Mouse (Mus musculus): ENCODE results near the gene Aspdh. TPM values are rescaled to one million over a fixed set of nuclear protein-coding genes. Genes with fewer than 3 reads are reported as not detected.

Aspdh gene
- total RNA-seq, 1 experiment from 2014 or later = not detected

- no peak for ATAC-seq (ENCODE audit: extremely low read depth, insufficient number of reproducible peaks, low FRiP score, poor library complexity, severe bottlenecking)
Observed at GRCm38 (mm10) chr7:44444886-44445527, 20.2 kb upstream of the Aspdh start.

- ATAC-seq (ENCODE audit: extremely low read depth, insufficient number of reproducible peaks, low FRiP score, poor library complexity, severe bottlenecking) = no peak
Observed at GRCm38 (mm10) chr7:44445528-44445923, 19.7 kb upstream of the Aspdh start.

DNA sequence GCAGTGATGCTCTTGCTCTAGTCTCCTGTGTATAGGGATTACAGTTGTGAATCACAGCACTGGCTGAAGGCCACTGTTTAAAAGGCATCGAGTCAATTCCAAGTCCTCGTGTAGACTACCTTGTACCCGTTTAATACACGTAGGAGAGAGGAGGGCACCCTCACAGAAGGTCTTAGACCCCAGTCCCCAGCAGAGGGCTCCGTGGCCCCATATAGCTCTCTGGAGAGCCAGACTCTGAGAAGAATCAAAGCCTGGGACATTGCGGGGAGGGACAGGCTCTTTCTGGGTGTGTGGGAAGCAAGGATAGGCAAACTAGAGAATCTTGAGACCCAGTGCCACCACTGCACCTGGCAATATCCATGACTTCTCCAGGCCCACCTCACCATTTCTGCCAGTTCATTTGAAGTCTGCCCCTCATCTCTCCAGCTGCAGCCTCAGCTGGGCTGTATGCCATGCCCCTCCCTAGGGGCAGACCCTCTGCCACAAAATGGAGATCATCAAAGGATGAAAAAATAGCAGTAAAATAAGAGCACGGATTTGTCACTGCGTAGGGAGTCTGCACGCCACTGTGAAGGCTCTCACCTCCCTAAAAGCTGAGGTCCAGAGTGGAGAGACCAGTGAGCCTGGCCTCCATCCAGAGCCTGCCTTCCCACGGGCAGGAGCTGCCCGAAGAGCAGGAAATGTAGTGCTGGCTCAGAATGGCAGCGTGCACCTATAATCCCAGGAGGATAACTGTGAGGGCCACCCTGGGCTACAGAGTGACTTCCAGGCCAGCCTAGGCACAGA lies 18.9 kb upstream of the Aspdh start:
- ATAC-seq (ENCODE audit: extremely low read depth, insufficient number of reproducible peaks, low FRiP score, poor library complexity, severe bottlenecking) = no peak

DNA sequence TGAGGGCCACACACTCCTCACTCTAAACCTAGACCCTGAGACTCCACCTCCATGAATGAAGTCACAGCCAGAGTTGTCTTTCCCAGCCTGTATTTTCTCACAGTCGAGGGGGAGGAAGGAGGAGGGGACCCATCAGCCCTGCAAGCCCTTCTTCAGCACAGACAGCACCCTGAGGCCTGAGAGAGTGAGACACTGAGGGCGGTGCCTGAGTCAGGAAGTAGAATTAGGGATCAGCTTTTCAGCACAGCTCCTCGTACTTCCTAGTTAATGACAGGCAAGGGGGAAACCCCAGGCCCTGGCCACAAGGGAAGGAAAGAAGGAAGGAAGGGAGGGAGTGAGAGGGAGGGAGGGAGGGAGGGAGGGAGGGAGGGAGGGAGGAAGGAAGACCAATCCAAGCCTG lies 11.9 kb upstream of the Aspdh start:
- no peak for ATAC-seq (ENCODE audit: extremely low read depth, insufficient number of reproducible peaks, low FRiP score, poor library complexity, severe bottlenecking)

DNA sequence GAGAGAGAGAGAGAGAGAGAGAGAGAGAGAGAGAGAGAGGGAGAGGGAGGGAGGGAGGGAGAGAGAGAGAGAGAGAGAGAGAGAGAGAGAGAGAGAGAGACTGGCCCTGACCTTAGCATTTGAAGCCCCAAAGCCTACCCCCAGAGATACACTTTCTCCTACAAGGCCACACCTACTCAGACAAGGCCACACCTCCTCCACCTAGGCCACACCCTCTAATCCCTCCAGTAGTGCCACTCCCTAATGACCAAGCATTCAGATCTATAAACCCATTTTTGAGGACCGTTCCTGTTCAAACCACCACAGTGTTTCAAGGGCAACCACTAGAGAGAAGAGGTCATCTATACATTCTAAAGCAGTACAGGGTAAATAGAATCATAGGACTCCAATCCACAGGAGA lies 8.9 kb upstream of the Aspdh start:
- no peak for ATAC-seq (ENCODE audit: extremely low read depth, insufficient number of reproducible peaks, low FRiP score, poor library complexity, severe bottlenecking)

- ATAC-seq (ENCODE audit: extremely low read depth, insufficient number of reproducible peaks, low FRiP score, poor library complexity, severe bottlenecking) = no peak
Observed at GRCm38 (mm10) chr7:44460067-44460466, 5.1 kb upstream of the Aspdh start.

- no peak for ATAC-seq (ENCODE audit: extremely low read depth, insufficient number of reproducible peaks, low FRiP score, poor library complexity, severe bottlenecking)
Observed at GRCm38 (mm10) chr7:44460767-44461502, 4.3 kb upstream of the Aspdh start.

GRCm38 (mm10) chr7:44461503-44462217 lies 3.5 kb upstream of the Aspdh start:
- ATAC-seq (ENCODE audit: extremely low read depth, insufficient number of reproducible peaks, low FRiP score, poor library complexity, severe bottlenecking) = no peak

DNA sequence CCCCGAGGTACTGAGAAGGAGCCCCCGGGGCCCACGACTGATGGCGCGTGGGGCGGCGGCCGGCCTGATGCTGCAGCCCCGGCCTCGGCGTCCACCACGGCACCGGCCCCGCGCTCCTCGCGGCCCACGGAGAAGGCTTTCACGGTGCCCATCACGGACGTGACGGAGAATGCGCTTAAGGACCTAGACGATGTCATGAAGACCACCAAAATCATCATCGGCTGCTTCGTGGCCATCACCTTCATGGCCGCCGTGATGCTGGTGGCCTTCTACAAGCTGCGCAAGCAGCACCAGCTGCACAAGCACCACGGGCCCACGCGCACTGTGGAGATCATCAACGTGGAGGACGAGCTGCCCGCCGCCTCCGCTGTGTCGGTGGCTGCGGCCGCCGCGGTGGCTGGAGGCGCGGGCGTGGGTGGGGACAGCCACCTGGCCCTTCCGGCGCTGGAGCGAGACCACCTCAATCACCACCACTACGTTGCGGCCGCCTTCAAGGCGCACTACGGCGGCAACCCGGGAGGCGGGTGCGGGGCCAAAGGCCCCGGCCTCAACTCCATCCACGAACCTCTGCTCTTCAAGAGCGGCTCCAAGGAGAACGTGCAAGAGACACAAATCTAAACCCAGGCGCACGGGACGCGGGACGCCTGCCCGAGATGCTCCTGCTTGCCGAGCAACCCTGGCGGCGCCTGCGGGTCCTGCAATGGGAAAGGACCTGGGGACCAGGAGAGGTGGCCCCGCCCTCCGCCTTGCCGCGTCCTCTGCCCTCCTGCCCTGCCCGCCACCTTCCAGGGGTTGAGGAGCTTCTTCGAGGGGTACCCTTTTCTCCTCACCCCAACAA lies 2.8 kb upstream of the Aspdh start:
- no peak for ATAC-seq (ENCODE audit: extremely low read depth, insufficient number of reproducible peaks, low FRiP score, poor library complexity, severe bottlenecking)

- ATAC-seq (ENCODE audit: extremely low read depth, insufficient number of reproducible peaks, low FRiP score, poor library complexity, severe bottlenecking) = no peak
Observed at GRCm38 (mm10) chr7:44463056-44463425, 2.1 kb upstream of the Aspdh start.

- ATAC-seq (ENCODE audit: extremely low read depth, insufficient number of reproducible peaks, low FRiP score, poor library complexity, severe bottlenecking) = no peak
Observed at GRCm38 (mm10) chr7:44463556-44464225, 1.5 kb upstream of the Aspdh start.

DNA sequence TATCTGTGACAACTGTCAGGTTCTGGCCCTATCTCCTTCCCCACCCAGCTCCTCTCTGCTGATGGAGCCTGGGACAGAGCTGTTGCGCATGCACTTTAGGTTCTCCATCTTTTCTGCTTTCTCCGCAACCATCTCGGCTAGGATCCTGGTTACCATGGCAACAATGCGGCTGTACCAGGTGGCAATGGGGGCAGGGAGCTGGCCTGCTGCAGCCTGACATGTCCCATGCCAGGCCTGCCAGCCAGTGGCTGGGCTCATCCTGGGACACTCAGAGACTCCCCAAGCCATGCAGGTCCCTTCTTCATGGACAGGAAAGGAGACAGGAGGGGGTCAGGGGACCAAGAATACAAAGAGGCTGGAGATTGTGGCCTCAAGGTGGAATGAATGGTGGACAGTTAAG lies 680 bp upstream of the Aspdh start:
- no peak for ATAC-seq (ENCODE audit: extremely low read depth, insufficient number of reproducible peaks, low FRiP score, poor library complexity, severe bottlenecking)

- ATAC-seq (ENCODE audit: extremely low read depth, insufficient number of reproducible peaks, low FRiP score, poor library complexity, severe bottlenecking) = no peak
Observed at GRCm38 (mm10) chr7:44466006-44466887, 1.1 kb downstream of the Aspdh start.

DNA sequence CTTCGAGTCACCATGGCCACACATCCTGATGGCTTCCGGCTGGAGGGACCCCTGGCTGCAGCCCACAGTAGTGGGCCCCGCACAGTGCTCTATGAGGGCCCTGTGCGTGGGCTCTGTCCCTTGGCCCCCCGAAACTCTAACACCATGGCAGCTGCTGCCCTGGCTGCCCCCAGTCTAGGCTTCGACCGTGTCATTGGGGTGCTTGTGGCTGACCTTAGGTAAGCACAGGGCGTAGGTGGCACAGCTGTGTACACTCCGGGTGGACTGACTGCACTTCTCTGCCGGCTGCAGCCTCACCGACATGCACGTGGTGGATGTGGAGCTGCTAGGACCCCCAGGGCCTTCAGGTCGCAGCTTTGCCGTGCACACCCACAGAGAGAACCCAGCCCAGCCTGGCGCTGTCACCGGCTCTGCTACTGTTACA lies 1.7 kb downstream of the Aspdh start:
- no peak for ATAC-seq (ENCODE audit: extremely low read depth, insufficient number of reproducible peaks, low FRiP score, poor library complexity, severe bottlenecking)

- peak; percentile 87 for ATAC-seq (ENCODE audit: extremely low read depth, insufficient number of reproducible peaks, low FRiP score, poor library complexity, severe bottlenecking)
Observed at GRCm38 (mm10) chr7:44467811-44468411, 2.7 kb downstream of the Aspdh start, which contains the start of gene Josd2. Josd2 (plus strand) TSS chr7:44467980.

DNA sequence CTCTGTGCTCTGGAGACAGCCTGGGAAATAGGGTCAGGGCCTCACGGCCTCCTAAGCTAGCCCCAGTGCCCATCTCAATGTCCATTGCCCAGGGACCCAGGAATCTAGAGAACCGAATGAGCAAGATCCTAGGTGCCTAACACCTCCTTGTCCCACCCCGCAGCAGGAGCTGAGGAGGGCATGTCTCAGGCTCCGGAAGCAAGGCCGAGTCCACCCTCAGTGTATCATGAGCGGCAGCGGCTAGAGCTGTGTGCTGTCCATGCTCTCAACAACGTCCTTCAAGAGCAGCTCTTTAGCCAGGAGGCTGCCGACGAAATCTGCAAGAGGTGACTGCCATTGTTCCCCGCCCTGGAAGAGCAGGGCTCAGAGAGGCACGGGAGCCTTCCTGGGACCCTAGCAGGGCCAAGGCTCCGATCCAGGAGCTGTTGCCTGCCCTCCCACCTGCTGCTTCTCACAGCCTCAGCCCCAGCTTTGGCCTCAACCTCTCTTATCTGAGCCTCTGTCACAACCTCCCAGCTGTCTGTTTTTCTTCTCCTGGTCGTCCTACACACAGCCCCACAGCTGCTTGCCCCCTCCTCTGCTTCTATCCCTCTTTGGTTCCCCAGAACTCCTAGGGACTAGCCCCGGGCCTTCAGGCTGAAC lies 3.6 kb downstream of the Aspdh start:
- no peak for ATAC-seq (ENCODE audit: extremely low read depth, insufficient number of reproducible peaks, low FRiP score, poor library complexity, severe bottlenecking)
